Mouse (Mus musculus) kidney, postnatal 0 days (tissue): ENCODE results near the gene Fgfr2. TPM values are rescaled to one million over a fixed set of nuclear protein-coding genes. Genes with fewer than 3 reads are reported as not detected.
A peak's percentile ranks its signal among the peaks of the same experiment; 100 is the strongest.

Experiments
- ATAC-seq: fragments of 200-750 bp; cut with Nextera tagmentation; replicated peaks from 2 replicates; pipeline ENCODE4 v1.8.0; 2017; ENCODE audit warnings: low read depth, moderate number of reproducible peaks, moderate TSS enrichment, moderate library complexity; ENCODE audit not compliant: low FRiP score
- DNase-seq: peaks from one replicate; pipeline ENCODE4 v3.0.0-alpha.2; 2016; ENCODE audit warnings: low spot score
- H3K27ac ChIP-seq: fragments of 300-500 bp; sonication (generic); 2 replicates; pipeline ENCODE4 v1.5.1; 2014; ENCODE audit warnings: mild to moderate bottlenecking
- H3K27me3 ChIP-seq: fragments of 300-500 bp; sonication (generic); 2 replicates; pipeline ENCODE4 v1.6.1; 2014; ENCODE audit warnings: low read length, mixed read lengths; ENCODE audit not compliant: insufficient read depth
- H3K36me3 ChIP-seq: fragments of 300-500 bp; sonication (generic); 2 replicates; pipeline ENCODE4 v1.6.1; 2014; ENCODE audit warnings: low read length, mixed read lengths; ENCODE audit not compliant: insufficient read depth
- H3K4me1 ChIP-seq: fragments of 300-500 bp; sonication (generic); replicated peaks from 2 replicates; pipeline ENCODE4 v1.6.1; 2014; ENCODE audit warnings: antibody characterized with exemption, low read length, mixed read lengths; ENCODE audit not compliant: insufficient read depth
- H3K4me2 ChIP-seq: fragments of 300-500 bp; sonication (generic); 2 replicates; pipeline ENCODE4 v1.6.1; 2014; ENCODE audit warnings: mild to moderate bottlenecking, low read length, moderate library complexity, mixed read lengths
- H3K4me3 ChIP-seq: fragments of 300-500 bp; sonication (generic); replicated peaks from 2 replicates; pipeline ENCODE4 v1.5.1; 2014; ENCODE audit warnings: low read depth, low read length
- H3K9ac ChIP-seq: fragments of 300-500 bp; sonication (generic); 2 replicates; pipeline ENCODE4 v1.6.1; 2014; ENCODE audit warnings: low read depth, low read length
- H3K9me3 ChIP-seq: fragments of 300-500 bp; sonication (generic); replicated peaks from 2 replicates; pipeline ENCODE4 v1.6.1; 2016; ENCODE audit warnings: low read length, inconsistent platforms, mixed read lengths
- CTCF ChIP-seq: IDR thresholded peaks from 2 replicates; pipeline ENCODE4 v1.5.1; 2016; ENCODE audit warnings: antibody characterized with exemption, low read depth, mild to moderate bottlenecking, moderate library complexity
- WGBS: fragments of 180-500 bp; shearing (Covaris S2); extraction: QIAGEN DNeasy Blood & Tissue Kit; methylation state at CpG from one replicate; pipeline ENCODE4 v1.1.7; 2014; 5-methylcytosine and 5-hydroxymethylcytosine counted together
- polyA plus RNA-seq: library from polyadenylated mRNA; unstranded; fragments of >200 nt; fragmentation: Nextera tagmentation; extraction: Ambion mirVana; gene quantifications from 2 replicates; pipeline ENCODE4 v1.2.1, GENCODE M21; 2015

Gene Fgfr2
- polyA plus RNA-seq, 1 experiment from 2014 or later: 79.8 TPM

GRCm38 (mm10) chr7:131244993-131245392 is 1878.2 kb downstream of the Fgfr2 start:
- no peaks in the 10 kb centered on the region for H3K4me1 ChIP-seq
- no peak for TF ChIP-seq CTCF
- 6% methylated on average over 1 of the region's 1 CpGs for WGBS
- no peaks in the 10 kb centered on the region for H3K27me3 ChIP-seq
- peak; percentile 28 for DNase-seq
- no peak overlapping the region for H3K9ac ChIP-seq
- no peaks in the 10 kb centered on the region for H3K9me3 ChIP-seq
- no peak overlapping the region for H3K4me2 ChIP-seq
- no peak for ATAC-seq
- no peak overlapping the region for H3K27ac ChIP-seq
- H3K4me3 ChIP-seq: no peak overlapping the region
- no peaks in the 10 kb centered on the region for H3K36me3 ChIP-seq

- TF ChIP-seq CTCF: no peak
- Histone ChIP-seq H3K4me3 (no peak overlapping the region), H3K4me2 (no peak overlapping the region), H3K9me3 (no peaks in the 10 kb centered on the region), H3K4me1 (no peaks in the 10 kb centered on the region), H3K27ac (no peak overlapping the region), H3K27me3 (no peaks in the 10 kb centered on the region), H3K36me3 (no peaks in the 10 kb centered on the region), H3K9ac (no peak overlapping the region)
- no peak for DNase-seq
- no peak for ATAC-seq
These were observed 1887.1 kb downstream of the Fgfr2 start for GRCm38 (mm10) chr7:131236091-131236490.

DNA sequence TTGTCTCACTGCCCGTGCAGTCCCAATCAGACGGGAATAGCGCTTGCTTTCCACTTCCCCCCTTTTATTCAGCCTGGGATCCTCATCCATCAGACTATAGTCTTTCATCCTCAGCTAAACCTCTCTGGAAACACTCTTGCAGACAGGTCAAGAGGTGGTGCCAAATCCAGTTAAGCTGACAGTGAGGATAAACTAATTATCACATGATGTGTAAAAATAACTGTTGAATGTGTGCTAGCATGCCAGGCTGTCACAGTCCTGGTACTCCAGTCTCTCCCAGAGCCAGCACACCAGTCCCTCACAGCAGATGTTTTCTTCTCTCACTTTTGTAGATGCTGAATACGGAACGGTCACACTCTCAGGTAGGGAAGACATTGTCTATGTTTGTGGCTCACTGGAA is 1900.1 kb downstream of the Fgfr2 start:
- Histone ChIP-seq H3K4me3 (no peak overlapping the region), H3K9ac (no peak overlapping the region), H3K4me1 (no peaks in the 10 kb centered on the region), H3K36me3 (no peaks in the 10 kb centered on the region), H3K27ac (no peak overlapping the region), H3K4me2 (no peak overlapping the region), H3K27me3 (no peaks in the 10 kb centered on the region), H3K9me3 (no peaks in the 10 kb centered on the region)
- TF ChIP-seq CTCF: no peak
- ATAC-seq: no peak
- no peak for DNase-seq
- WGBS: 84% methylated on average over 5 of the region's 5 CpGs

DNA sequence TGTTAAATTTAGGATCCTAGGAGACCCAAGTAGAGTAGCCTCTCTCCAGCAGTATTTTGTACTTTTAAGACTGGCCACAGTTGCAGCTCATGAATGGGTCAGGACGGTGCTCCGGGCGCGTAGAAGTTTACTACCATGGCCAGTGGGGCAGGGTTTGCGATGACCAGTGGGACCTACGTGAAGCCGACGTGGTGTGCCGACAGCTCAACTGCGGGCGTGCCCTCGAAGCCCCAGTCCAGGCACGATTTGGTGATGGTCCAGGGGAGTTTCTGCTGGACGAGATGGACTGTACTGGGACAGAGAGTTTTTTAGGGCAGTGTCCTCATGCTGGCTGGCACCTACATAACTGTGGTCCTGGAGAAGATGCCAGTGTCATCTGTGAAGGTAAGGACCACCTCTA is 1935.2 kb downstream of the Fgfr2 start:
- DNase-seq (no peak), ATAC-seq (no peak)
- H3K4me2 ChIP-seq: no peak overlapping the region
- no peaks in the 10 kb centered on the region for H3K36me3 ChIP-seq
- H3K4me1 ChIP-seq: no peaks in the 10 kb centered on the region
- TF ChIP-seq CTCF: no peak
- no peak overlapping the region for H3K27ac ChIP-seq
- H3K9ac ChIP-seq: no peak overlapping the region
- no peaks in the 10 kb centered on the region for H3K9me3 ChIP-seq
- WGBS: 97% methylated on average over 14 of the region's 14 CpGs
- H3K27me3 ChIP-seq: no peaks in the 10 kb centered on the region
- H3K4me3 ChIP-seq: no peak overlapping the region

DNA sequence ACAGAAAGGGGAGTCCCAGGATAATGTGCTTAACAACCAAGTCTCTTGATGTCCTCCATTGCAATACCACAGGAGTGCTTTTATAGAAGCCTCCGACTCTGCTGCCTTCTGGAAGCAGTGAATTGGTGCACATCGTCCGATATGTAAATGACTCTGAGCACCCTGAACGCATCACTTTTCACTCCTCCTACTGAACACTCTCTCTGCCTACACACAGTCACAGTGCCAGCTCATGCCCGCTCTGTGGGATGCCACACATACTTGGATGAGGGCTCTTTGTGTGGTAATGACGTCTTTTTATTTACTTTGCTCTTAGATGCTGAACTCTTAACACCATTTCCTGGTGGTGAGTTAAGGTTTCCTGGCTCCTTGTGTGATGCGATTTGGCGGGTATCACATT is 1936.1 kb downstream of the Fgfr2 start:
- no peak for TF ChIP-seq CTCF
- Histone ChIP-seq H3K27ac (no peak overlapping the region), H3K4me3 (no peak overlapping the region), H3K4me1 (no peaks in the 10 kb centered on the region), H3K36me3 (no peaks in the 10 kb centered on the region), H3K27me3 (no peaks in the 10 kb centered on the region), H3K4me2 (no peak overlapping the region), H3K9ac (no peak overlapping the region), H3K9me3 (no peaks in the 10 kb centered on the region)
- ATAC-seq: no peak
- 35% methylated on average over 8 of the region's 8 CpGs for WGBS
- DNase-seq: peak; percentile 6

DNA sequence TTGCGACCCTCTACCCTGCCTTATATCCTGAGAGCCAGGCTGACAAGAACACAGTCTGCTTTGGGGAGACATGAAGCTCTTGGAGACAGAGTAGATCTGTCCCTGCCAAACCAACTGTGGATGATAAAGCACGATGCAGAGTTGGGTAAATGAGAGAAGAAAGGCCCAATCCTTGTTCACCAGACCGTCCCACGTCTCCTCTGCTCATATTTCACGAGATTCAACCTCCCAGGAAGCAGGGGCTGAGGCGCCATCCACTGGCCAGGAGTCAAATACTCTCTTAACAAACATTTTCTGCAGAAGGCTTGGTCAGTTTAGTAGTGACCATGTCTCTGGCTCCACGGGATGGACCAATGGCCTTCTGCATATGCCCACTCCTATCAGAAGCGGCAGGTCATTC is 1938.8 kb downstream of the Fgfr2 start:
- Histone ChIP-seq H3K9me3 (no peaks in the 10 kb centered on the region), H3K4me2 (no peak overlapping the region), H3K27me3 (no peaks in the 10 kb centered on the region), H3K4me1 (no peaks in the 10 kb centered on the region), H3K9ac (no peak overlapping the region), H3K4me3 (no peak overlapping the region), H3K36me3 (no peaks in the 10 kb centered on the region), H3K27ac (no peak overlapping the region)
- DNase-seq (peak; percentile 69), ATAC-seq (0 out of 2 replicates have a peak, but pooled peaks have one; percentile 13)
- peak; percentile 56 for TF ChIP-seq CTCF
- 41% methylated on average over 8 of the region's 8 CpGs for WGBS

DNA sequence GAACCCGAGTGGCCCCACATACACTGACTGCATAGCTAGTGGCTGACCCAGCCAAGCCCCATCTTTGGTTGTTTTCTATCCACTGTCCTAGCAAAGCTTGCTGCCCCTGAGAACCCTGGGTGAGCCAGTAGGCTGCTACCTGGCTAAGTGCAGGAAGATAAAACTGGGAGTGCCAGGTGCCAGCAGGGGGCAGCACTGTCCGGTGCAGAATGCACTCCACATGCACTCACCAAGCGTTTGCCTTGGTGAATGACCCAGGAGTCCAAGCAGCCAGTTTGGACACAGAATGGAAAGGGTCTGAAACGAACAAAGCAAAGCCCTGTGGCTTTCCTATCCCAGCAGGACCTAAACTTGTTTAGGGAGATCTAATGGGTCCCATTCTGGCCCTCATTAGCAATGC is 1940.5 kb downstream of the Fgfr2 start:
- TF ChIP-seq CTCF: peak; percentile 66
- Histone ChIP-seq H3K27ac (no peak overlapping the region), H3K4me1 (no peaks in the 10 kb centered on the region), H3K36me3 (no peaks in the 10 kb centered on the region), H3K27me3 (no peaks in the 10 kb centered on the region), H3K9ac (no peak overlapping the region), H3K9me3 (no peaks in the 10 kb centered on the region), H3K4me2 (no peak overlapping the region), H3K4me3 (no peak overlapping the region)
- WGBS: 35% methylated on average over 4 of the region's 4 CpGs
- no peak for ATAC-seq
- peak; percentile 9 for DNase-seq
